Mouse (Mus musculus) adrenal gland, postnatal 14 days (tissue): ENCODE results near the gene Lama5. TPM values are rescaled to one million over a fixed set of nuclear protein-coding genes. Genes with fewer than 3 reads are reported as not detected.
"Not testable (repeated sequence)": the region's sequence is repeated elsewhere in the genome, so short reads cannot be mapped to it uniquely, and the experiment has no call there.

Experiments
- DNase-seq: peaks from one replicate; pipeline ENCODE4 v3.0.0; 2021; ENCODE audit warnings: mixed read lengths
- total RNA-seq: library from RNA; stranded (reverse); gene quantifications from 2 replicates; pipeline ENCODE4 v1.2.3, GENCODE M21; 2021

Lama5 gene
- total RNA-seq, 1 experiment from 2014 or later = 55.1 TPM

DNA sequence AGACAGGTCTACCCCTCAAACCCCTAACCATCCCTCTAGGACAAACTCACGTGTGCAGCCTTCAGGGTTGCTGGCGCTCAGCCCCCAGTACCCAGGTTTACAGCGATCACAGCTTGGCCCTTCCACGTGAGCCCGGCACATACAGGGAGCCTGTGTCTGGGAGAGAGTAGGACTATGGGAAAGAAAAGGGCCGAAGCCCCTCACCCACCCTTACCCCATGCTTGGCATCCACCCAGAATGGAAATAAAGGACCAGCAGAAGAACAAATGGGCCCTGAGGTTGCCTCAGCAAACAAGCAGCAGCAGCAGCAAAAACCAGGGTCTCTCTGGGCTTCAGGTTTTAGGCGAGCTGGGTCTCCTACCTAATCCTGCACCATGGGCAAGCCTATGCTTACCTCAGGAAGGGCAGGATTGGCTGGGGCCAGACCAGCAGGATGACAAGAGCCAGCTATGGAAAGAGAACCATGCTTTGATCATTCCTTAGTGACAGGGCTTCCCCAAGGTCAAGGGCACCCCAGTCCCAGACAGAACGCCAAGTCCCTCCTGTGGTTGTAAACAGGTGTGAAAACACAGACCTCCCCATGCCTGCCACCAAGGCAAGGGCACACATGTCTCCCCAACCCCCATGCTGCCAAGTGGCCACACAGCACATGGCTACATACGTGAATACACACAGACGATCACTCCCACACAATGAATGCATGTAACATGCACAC is 28.2 kb downstream of the Lama5 start:
- no peak for DNase-seq

DNA sequence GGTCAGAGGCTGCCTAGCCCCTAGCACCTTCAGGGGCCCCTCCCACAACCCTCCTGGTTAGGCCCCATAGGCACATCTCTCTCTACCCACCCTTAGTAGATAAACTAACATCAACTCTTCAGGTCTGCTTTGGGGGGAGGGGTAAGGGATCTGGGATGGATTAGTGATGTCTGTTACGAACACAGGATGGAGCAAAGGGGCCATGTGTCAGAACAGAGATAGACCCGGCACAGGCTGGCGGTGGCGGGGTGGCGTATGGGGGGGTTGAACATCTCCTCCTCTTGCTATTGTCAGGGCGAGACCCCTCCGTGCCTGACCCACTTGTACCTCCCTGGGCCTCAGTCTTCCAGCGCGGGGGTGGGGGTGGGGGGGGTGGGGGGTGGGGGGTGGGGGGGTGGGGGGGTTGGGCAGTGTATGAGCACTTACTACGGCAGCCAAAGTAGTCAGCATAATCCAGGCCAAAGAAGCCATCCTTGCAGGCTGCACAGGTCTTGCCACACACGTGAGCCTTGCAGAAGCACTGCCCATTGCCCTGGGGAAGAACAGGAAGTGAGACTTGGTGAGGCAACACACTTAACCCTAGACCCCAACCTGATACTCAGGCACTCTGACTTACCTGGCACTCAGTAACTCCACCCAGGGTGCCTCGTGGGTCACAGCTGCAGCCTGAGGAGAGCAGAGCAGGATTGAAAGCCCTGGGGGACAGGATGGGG is 28.9 kb downstream of the Lama5 start:
- no peak for DNase-seq

DNA sequence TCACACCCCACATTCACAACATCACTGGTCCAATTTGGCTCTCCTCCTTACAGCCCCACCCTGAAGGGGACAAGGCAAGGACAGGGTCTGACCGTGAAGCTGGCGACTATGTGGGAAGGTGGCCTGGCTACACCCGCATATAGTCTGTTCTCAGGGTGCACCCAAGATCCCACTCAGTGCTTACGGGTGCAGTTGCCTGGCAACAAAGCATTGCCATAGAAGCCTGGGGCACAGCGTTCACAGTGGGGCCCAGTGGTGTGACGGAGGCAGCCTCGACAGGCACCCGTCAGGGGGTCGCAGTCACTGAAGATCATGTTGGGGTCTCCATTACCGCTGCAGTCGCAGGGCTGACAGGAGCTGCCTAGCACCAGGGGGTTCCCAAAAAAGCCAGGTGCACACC is 38.3 kb downstream of the Lama5 start:
- DNase-seq = no peak

DNA sequence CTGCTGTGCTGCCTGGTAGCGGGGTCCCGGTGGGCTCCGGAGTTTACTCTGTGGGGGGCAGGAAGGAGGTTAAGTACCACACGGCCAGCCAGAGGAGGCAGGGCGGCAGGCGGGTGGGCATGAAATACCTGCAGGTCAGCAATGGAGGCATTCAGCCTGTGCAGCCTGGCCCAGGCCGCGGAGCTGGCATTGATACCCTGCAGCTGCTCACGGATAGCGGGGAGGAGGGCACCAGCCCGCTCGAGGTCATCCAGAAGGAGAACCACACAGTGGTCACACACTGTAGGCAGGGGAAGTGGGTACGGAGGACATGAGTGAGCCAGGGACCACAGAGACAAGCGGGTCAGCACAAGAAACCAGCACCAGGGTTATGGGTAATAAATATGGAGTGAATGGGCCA is 40.0 kb downstream of the Lama5 start:
- no peak for DNase-seq

DNA sequence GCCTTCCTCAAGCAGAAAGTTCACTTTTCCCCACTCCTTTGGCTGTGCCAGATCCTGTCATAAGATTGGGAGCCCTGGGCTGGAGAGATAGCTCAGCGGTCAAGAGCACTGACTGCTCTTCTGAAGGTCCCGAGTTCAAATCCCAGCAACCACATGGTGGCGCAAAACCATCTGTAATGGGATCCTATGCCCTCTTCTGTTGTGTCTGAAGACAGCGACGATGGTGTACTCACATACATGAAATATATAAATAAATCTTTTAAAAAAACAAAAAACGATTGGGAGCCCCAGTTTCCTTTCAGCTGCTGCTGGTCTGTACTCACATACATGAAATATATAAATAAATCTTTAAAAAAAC is 40.9 kb downstream of the Lama5 start:
- no peak for DNase-seq

DNA sequence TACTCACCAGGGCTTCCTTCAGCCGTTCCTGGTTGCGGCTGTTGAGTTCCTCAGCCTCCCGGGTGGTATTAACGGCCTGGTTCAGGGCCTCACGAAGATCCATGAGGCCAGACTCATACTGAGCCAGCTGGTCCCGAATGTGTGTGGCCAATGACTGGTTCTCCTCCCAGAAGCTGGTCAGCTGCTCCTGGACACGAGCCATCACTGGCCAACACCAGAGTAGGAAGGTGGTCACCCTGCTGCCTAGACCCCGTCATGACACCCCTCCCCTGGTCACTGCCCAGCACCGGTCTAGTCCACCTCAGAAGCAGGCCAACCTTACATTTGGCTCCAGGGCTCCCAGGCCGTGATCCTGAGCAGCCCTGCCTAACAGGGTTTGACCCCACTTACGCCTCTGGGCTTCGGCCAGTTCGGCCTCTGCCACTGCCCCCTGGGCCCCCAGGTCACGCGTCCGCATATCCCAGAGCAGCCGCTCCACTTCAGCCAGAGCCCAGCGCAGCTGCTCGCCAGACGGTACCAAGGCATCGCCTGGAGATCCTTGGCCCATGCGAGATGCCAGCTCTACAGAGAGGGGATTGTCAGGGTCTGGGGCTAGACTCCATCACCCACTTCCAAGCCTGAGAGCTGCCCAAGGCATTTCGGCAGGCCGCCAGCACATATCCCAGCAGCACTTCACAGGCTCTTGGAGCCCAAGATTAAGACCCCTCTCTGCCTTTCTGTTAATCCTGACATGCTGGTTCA is 41.5 kb downstream of the Lama5 start:
- DNase-seq = no peak

DNA sequence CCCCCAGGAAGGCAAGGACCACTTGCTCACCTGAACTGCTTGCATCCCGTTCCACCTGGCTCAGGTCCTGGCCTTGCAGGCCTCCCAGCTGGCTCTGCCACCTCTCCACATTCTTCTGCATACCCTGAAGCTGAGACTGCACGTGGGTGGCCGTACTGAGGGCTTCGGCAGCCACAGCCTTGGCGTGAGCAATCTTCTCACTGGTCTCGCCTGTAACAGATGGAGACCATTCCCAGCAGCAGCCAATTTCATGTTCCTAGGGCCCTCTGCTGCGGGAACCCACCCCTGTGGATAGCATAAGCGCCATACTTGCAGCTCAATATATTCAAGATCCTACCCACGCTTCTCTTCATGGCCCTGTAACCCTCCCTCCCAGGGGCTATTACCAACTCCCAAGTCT is 44.1 kb downstream of the Lama5 start:
- no peak for DNase-seq

DNA sequence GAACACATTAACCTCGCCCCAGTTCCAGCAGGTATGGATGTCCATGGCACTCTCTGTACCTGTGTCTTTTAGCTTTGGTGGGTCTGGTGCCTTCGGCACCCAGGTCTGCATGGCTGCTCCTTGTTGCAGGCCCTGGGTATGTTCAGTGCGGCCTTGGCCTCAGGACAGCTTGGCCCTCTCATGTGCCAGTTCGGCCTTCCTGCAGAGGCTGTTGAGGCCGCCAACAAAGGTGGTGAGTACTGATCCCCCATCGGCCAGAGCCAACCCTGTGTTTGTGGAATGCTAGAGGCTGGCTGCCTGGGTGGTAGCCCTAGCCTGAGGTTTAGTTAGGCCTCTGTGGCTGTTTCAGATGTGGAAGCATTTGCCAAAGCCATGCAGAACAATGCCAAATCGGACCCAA is 49.9 kb downstream of the Lama5 start:
- no peak for DNase-seq

DNA sequence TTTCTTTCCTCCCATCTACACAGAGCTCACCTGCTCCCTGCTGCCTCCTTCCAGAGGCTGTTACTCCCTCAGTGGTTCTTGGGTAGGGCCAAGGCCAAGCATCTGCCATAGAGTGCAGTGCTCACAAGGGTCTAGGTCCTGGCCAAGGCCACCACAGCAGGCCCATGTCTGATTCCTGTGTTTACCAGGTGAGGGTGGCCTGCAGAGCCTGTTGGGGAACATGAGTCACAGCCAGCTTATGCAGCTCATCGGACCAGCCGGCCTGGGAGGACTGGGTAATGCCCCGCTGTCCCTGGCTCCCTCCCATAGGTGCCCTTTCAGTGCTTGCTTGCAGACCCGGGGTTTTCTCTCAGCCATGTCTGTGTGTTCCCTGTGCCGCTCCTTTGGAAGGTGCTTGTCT is 51.5 kb downstream of the Lama5 start:
- no peak for DNase-seq

DNA sequence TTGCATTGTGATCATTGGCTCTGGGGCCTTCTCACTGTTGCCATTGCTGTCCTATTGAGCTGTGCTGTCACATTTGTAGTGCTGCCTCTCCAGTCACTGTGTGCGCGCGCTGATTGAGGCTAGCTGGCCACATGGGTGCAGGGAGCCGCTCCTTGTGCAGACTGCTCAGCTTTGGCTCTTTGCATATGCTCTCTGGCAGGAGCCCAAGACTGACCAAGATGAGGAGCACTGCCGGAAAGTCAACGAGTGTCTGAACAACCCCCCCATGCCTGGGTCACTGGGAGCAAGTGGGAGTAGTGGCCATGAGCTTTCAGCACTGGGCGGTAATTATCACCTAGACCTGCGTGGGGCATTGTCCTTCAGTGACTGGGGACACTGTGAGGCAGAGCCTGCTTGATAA is 51.9 kb downstream of the Lama5 start:
- DNase-seq = not testable (repeated sequence)

DNA sequence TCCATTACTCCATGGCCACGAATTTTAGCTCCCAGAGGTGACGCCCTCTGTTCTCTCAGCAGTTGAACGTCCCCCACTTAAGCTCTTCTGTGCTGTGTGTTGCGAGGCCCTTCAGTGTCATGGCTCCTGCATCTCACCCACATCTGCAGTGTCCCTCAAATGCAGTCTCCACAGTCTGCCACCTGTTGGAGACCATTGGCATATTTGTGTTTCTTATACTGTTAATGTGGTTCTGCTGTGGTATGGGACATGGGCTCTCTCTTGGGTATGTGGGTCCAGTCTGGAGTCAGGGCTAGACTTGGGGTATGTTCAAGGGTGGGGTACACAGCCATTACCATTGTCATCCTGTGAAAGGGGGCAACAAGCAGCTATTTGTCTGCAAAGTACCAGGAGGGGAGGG is 52.5 kb downstream of the Lama5 start:
- DNase-seq = no peak

DNA sequence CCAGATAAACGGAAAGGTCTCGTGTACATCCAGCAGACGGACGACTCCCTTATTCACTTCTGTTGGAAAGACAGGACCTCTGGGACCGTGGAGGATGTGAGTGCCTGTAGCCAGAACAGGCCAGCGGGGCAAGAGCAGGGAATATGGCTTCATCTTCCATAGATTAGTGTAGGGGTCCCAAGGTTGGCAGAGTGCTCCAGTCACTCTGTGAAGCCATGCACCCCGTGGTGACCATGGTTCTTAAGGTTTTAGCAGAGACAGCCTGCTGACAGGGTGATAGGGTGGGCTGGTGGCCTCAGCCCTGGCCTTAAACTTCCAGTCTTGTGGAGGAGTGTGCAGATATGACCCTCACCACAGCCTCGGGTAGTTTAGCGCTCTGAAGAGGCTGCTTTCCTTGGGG is 53.5 kb downstream of the Lama5 start:
- DNase-seq = no peak

DNA sequence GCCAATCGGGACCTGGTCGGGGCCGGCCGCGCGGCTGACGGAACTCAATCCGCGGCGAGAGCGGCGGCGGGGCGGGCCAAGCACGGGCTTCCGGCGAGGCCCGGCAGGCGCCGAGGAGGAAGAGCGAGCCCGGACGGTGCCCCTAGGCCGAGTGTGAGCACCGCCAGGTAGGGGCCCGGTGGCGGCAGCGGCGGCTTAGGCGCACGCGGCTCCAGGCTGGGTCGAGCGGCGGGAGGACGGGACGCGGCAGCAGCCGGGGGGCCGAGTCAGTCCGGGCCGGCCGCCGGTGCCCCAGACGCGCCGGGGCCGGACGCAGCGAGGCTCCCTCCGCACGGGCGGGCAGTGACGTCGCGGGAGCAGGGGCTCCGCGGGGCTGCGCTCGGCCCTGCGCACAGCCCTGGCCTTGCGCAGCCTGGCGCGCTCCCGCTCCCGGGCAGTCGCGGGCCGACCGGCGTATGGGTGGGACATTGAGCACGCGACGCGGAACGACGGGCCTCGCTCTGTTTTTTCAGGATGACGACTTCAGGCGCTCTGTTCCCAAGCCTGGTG is 54.1 kb downstream of the Lama5 start:
- peak; percentile 81 for DNase-seq

DNA sequence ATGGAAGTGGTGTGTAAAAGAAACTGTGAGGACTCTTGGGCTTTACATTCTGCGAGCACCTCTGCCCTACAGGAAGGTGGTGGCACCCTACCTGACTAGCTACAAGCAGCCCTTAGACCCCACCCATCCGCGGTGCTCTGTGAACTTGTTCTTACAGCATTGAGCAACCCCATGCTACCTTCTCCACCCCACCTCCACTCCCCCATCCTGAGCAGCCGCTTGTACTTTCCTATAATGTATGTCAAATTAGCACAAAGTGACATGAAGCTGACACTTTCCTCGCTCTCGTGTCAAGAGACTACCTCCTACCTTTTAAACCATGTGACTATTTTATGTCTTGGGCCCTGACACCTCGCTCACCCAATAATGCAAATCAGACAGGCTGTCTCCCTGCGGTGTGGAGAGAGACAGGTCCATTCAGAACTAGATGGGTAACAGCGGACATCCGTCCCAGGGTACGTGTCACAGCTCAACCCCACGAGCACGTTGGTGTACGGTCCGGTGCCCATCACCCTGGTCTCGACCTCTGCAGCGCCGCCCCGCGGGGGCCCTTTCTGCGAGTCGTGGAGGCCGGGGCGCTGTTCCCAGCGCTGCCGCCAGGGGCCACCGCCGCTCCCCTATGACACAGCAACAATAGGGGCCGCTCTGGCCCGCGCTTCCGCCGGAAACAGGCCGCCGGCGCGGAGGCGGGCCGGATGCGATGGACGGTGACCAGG is 54.7 kb downstream of the Lama5 start, which contains the start of gene Adrm1:
Adrm1 (plus strand) TSS at position 680 of the 716 bp plus-strand sequence.
- DNase-seq = peak; percentile 98

DNA sequence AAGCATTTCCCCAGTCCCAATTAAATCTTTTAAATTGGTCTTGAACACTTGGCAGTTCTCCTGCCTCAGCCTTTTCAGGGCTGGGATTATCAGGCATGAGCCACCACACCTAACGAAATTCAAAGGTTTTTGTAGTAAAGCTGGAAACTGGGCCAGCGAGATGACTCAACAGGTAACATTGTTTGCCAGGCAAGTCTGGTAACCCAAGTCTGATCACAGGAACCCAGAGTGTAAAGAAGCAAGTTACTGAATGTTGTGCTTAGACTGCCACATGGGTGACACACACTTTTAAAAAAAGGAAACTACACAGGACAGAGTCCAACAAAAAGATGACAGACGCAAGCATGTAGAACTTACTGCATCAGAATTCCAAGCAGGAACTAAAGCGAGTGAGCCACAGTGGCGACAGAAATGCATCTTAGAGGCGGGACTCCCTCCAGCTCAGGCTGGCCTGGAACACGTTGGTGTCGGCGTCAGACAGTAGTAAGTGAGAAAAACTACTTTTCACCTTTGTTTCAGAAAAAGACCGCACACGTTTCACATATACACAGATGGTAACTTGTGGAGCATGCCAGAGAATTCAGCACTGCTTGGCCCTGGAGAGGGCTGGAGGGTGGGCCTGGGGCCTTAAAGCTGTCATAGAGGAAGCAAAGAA is 55.4 kb downstream of the Lama5 start:
- DNase-seq = no peak

DNA sequence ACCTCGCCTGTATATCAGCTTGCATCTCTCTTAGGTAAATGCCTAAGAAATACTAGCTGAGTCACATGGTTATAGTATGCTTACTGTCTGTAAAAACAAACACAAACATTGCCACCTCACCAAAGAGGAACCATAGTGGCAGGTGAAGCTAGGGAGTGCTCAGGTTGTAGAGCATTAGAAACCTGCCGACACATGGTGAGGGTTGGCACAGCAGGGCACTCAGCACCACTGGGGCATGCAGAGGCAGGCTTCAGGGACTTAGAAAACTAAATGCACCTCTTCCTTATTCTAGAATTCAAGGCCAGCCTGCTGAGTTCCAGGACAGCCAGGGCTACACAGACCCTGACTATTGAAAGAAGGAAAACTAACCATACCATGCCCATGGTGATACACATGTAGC is 58.8 kb downstream of the Lama5 start:
- DNase-seq = no peak

DNA sequence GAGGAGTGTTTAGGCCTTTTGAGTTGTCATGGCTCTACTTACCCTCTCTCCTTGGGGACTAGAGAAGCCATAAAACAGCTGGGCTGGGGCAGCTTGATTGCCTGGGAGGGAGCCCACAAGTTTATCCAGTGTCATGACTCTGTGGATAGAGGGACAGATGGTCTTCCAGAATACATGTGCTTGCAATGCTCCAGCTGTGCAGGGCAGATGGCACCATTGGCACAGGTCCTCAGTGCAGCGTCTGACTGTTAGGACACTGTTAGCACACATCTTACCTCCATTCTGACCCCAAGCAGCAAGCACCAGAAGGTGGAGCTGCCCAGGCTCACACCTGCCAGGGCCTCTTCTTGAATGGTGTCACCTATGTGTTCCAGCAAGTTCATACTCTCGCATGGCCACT is 59.8 kb downstream of the Lama5 start:
- no peak for DNase-seq

DNA sequence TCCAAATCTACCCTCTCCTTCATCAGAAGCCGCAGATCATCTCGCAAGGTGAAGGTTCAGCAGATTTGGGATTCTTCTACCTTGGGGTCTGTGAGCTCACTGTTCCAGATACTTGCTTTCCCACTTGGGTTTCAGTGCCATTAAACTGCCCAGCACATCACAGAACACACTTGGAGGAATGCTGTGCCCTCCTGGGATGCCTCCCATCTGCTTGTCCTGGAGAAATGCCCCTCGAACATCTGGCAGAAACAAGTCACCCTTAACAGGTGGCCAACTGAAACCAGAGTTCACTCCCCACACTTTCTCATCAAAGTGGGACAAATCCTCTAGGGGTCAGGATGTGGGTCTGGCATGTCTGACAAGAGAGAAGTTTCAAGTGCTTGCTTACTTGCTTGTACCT is 67.0 kb downstream of the Lama5 start:
- DNase-seq = no peak

DNA sequence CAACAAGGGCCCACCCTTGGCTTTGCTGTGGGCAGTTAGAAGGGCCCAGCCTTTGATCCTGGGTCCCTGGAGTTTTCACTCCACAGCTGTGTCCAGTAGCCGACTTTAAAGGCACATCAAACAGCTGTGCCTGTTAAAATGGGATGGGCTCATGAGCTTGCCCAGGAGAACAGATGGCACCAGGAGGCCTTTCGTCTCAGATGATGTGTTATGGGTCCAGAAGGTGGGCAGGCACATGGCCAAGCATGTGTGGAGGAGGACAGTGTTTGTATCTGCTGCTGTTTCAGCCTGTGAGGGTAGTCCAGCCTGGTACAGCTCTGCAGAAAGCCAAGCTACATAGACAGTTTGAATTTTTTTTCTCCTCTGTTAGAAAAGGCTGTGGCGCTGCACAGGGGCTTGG is 70.9 kb downstream of the Lama5 start:
- no peak for DNase-seq

DNA sequence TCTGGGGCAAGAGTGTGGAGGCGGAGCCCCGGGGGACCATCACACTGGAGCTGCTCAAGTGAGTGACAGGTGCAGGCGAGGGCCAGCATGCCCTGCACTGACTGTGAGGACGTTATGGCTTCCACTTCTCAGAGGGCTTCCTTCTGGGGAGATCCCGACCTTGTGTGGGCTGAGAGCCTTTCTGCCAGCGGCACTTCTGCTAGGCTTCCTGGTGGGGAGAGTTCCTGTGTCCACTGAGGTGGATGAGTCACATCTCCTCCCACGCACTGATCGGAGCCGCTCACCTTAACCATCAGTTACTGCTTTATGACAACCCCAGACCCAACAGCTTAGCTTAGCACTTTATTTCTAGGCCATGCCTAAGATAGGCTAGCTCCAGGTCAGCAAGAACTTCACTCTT is 77.1 kb downstream of the Lama5 start:
- no peak for DNase-seq

DNA sequence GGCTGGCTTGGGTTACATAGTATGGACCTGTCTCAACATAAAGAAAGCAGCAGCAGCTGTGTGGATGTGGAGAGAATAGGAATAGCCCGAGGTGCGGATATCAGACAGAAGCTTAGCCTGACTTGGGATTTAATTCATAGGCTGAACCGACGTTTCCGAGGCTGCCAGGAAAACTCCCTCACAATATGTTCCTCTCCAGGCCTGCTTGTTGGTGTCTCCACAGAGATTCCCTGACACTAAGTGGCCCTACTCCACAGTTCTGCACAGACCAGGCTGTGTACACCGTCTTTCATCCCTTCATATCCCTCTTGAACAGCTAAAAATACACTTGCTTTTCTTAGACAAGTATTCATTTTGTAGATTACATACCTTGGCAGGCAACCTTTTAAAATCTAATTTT is 78.3 kb downstream of the Lama5 start:
- no peak for DNase-seq

DNA sequence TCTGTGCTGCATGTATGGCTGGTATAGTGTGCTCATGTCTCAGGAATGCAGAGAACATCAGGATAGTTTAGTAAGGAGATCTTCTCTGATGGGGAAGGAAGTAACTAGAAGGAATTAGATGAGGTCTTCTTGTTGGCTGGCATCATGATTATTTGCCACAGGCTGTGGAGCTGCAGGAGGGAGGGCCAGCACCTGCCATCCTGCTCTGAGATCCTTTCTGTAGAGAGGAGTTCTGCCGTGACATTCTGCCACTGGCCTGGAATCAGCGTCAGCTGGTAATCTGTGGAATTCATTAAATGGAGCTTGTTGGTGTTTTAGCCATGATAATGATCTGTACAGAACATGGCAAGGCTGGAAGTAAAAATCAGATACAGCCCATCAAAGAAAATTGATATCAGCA is 79.6 kb downstream of the Lama5 start:
- DNase-seq = no peak
